Mouse (Mus musculus) gastrocnemius, postnatal 36 days (tissue): ENCODE data around the gene Arhgap22. TPM values are rescaled to one million over a fixed set of nuclear protein-coding genes. Genes with fewer than 3 reads are reported as not detected.

Experiments used
- DNase-seq, 2 experiments: peaks; one replicate each; pipeline ENCODE4 v3.0.0; 2022
- intact Hi-C: fragments of 180-260 bp; cut with DNase I; formaldehyde crosslinking; loops from one replicate; pipeline ENCODE4 v1.15.1; 2025
- total RNA-seq, 2 experiments: library from RNA; stranded (reverse); gene quantifications; 2 replicates each; pipeline ENCODE4 v1.2.3; 2021

The Arhgap22 gene
- total RNA-seq, 2 experiments from 2014 or later: 1.2 to 1.6 TPM

GRCm38 (mm10) chr14:33357600-33358368 lies 144.0 kb downstream of the Arhgap22 start:
- DNase-seq: no peak
- intact Hi-C loops: no loop called here

- intact Hi-C loops: no loop called here
- DNase-seq: no peak
These were observed 145.1 kb downstream of the Arhgap22 start for GRCm38 (mm10) chr14:33358891-33359290.

GRCm38 (mm10) chr14:33361546-33361945 lies 147.7 kb downstream of the Arhgap22 start:
- intact Hi-C loops: no loop called here

GRCm38 (mm10) chr14:33362122-33362521 lies 148.3 kb downstream of the Arhgap22 start:
- no peak for DNase-seq
- intact Hi-C loops: no loop called here

More at GRCm38 (mm10) chr14:33361546-33361945, 147.7 kb downstream of the Arhgap22 start:
- DNase-seq: no peak

- intact Hi-C loops: no loop called here
- DNase-seq: no peak
These were observed 149.0 kb downstream of the Arhgap22 start for GRCm38 (mm10) chr14:33362807-33363206.

- intact Hi-C loops: no loop called here
- no peak for DNase-seq
These were observed 149.8 kb downstream of the Arhgap22 start for GRCm38 (mm10) chr14:33363611-33364010.

GRCm38 (mm10) chr14:33364061-33364460 lies 150.2 kb downstream of the Arhgap22 start:
- intact Hi-C loops: no loop called here
- DNase-seq: no peak

GRCm38 (mm10) chr14:33366891-33367777 lies 153.3 kb downstream of the Arhgap22 start:
- DNase-seq: no peak
- intact Hi-C loops: no loop called here

- intact Hi-C loops: no loop called here
- DNase-seq: no peak
These were observed 155.5 kb downstream of the Arhgap22 start for GRCm38 (mm10) chr14:33369375-33369774.

- no peak for DNase-seq
- intact Hi-C loops: loop anchor here (2.0 to 5.0 kb wide), 3 partner anchors 38 to 158 kb away; partner anchors contain the start of gene Arhgap22
These were observed 156.2 kb downstream of the Arhgap22 start for GRCm38 (mm10) chr14:33370056-33370455.

GRCm38 (mm10) chr14:33371248-33371647 lies 157.4 kb downstream of the Arhgap22 start:
- peak in 1 of 2 experiments; percentile 52 for DNase-seq
- intact Hi-C loops: loop anchor here (2.0 to 5.0 kb wide), 3 partner anchors 39 to 159 kb away; partner anchors contain the start of gene Arhgap22

- intact Hi-C loops: loop anchor here (5.0 kb wide), 2 partner anchors 41 to 161 kb away; partner anchors contain the start of gene Arhgap22
- no peak for DNase-seq
These were observed 159.4 kb downstream of the Arhgap22 start for GRCm38 (mm10) chr14:33373271-33373670.

GRCm38 (mm10) chr14:33374089-33374488 lies 160.3 kb downstream of the Arhgap22 start:
- DNase-seq: no peak
- intact Hi-C loops: loop anchor here (5.0 kb wide), 2 partner anchors 42 to 162 kb away; partner anchors contain the start of gene Arhgap22

GRCm38 (mm10) chr14:33377211-33377610 lies 163.4 kb downstream of the Arhgap22 start:
- no peak for DNase-seq
- intact Hi-C loops: no loop called here

GRCm38 (mm10) chr14:33378723-33379122 lies 164.9 kb downstream of the Arhgap22 start:
- intact Hi-C loops: no loop called here
- DNase-seq: no peak

GRCm38 (mm10) chr14:33380830-33381457 lies 167.1 kb downstream of the Arhgap22 start:
- no peak for DNase-seq
- intact Hi-C loops: no loop called here

- intact Hi-C loops: no loop called here
- DNase-seq: no peak
These were observed 184.4 kb downstream of the Arhgap22 start for GRCm38 (mm10) chr14:33398065-33398860.

GRCm38 (mm10) chr14:33400019-33400418 lies 186.2 kb downstream of the Arhgap22 start:
- intact Hi-C loops: no loop called here
- DNase-seq: no peak

- no peak for DNase-seq
- intact Hi-C loops: no loop called here
These were observed 188.5 kb downstream of the Arhgap22 start for GRCm38 (mm10) chr14:33402331-33402730.

GRCm38 (mm10) chr14:33415746-33416145 lies 201.9 kb downstream of the Arhgap22 start:
- intact Hi-C loops: no loop called here
- DNase-seq: no peak
